Mouse (Mus musculus) lung, postnatal 25 days (tissue): ENCODE data around the gene Gm44502.

Source experiments
- DNase-seq: peaks from one replicate; pipeline ENCODE4 v3.0.0; 2022; ENCODE audit warnings: low spot score

The Gm44502 gene

DNA sequence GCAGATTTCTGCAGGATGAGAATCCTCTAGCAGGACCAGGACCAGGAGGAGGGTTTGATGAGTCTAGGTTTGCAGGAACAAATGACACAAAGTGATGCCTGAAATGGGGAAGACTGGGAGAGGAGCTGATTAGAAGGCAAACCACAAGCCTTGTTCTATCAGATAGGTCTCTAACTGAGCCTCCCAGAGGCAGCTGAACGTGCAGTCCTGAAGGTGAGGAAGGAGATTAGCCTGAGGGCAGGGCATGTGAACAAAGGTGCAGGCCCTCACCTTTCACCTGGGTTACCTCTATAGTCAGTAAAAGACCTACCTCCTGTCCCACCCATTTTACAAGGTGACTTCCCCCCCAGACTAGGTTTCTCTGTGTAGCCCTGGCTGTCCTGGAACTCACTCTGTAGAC lies 29.8 kb downstream of the Gm44502 start:
- no peak for DNase-seq

DNA sequence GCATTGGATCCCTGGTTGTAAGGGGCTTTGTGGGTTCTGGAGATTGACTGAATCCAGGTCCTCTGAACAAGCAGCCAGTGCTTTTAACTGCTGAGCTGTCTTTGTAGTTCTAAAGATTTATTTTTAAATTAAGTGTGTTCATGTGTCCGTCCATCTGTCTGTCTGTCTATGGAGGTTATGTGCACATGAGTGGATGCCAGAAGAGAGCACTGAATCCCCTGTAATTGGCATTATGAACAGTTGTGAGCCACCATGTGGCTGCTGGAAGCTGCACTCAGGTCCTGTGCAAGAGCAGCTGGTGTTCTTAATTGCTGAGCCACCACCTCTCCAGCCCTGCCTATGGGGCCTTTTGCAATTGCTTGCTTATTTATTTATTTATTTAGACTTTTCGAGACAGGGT lies 31.4 kb downstream of the Gm44502 start:
- DNase-seq = no peak

DNA sequence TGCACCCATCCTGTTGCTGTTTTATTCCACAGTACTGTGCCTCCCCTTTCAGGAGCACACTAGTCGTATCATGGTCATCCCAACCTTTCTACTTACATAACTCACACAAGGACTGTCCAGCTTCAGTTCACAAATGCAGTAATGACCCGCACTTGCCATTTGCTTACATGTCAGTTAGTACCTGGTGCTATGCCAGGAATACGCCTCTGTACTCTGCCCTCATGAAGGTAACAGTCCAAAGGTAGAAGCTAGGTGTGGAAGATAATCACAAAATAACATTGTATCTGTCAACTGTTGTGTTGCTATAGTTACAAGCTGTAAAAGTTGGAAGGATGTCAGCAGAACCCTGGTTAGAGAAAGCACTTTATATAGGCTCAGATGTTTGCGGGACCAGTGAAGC lies 32.6 kb downstream of the Gm44502 start:
- DNase-seq = no peak

DNA sequence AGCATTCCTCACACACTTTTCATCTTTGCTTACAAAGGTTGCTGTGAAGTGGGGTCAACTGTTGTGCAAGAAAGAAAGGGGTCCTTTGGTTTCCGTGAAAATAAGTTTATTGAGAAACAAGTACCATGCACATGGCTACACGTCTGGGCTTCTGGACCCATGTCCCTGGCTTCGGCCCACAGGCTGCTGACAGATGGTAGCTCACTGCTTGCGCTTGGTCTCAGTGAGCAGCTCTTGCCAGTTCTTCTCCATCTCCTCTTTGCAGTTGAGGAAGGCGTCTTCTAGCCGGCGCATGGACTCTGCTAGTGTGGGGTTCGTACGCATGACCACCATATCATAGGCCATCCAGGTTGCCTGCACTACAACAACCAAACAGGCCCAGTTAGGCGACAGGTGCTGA lies 39.4 kb downstream of the Gm44502 start:
- no peak for DNase-seq

DNA sequence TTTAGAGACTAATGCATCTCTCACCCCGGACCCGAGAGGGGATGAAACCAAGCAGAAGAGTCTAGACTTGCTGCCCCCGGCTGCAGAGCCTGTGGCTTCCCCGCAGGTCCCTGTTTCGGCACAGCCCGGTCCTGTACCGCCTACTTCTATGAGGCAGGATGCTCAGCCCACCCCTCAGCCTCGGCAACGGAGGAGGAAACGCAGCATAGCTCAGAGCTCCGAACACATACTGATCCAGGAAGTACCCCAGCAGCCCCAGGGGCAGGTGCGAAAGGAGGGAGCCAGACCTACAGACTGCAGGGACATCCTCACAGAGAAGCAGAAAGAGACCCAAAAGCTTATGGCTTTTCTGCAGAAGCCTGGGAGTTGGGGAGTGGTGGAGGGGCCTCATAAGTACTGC lies 42.4 kb downstream of the Gm44502 start:
- DNase-seq = no peak

DNA sequence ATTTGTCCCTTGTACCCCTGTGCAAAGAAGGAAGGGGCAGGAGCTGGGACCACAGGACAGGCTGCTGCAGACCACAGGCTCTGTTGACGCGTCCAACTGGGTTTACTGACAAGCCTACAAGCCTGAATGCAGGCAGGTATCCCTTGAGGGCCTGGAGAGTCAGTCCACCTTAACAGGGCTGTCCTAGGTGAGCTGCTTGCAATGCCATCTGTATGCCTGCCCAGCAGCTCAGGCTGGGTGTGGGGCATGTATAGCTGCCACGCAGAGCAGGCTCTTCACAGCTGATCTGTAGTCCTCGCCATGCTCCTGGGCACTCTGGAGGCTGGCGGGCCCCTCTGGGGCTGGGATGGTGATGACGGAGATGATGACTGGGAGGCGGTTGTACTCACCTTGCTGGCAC lies 44.9 kb downstream of the Gm44502 start, which contains the start of gene Klhdc7b:
Klhdc7b (plus strand) TSS at position 301 of the 400 bp plus-strand sequence.
- no peak for DNase-seq

DNA sequence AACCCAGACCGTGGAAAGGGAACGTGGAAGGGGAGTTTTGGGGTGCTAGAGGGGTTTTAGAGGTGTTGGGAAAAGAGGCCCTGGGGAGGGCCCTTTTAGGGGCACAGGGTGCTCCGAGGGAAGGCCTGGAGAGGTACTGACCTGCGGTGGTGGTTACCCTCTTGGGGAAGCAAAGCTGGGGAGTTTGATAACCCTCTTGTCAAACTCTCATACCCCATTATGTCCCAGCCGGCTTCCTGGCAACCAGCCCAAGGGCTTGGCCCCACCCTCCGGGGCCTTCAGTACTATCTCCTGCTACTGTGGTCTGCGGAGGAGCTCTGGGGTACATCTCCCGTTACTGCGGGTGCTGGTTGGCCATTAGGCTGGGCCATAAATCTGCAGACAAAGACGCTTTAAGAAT lies 50.1 kb downstream of the Gm44502 start:
- DNase-seq = no peak

DNA sequence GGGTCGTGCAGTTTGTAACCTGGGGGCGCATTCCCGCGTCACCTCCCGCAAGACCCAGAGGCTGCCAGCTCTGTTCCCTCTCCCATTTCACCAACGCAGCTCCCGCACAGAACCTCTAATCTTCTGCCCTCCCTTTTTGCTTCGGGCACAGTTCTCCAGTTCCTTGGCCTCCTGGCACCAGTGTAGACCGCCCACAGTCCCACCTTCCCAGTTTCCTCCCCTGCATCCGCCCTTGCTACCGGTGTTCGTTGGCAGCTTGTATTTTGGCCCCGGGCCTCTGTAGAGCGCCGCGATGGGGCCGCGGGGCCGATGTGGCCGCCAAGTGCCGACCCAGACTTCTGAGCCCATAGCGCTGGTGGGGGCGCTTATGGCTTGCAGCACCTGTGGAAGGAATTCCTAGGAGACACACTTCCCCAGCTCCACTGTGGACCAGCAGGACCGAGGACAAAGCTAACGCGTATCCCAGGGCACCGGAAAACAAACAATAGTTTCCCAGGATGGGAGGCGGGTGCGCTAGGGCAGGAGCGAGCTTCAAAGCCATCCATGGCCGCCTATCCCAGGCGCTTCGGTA lies 50.6 kb downstream of the Gm44502 start, which contains the start of gene Odf3b:
Odf3b (minus strand) TSS at position 452 of the 571 bp plus-strand sequence.
- DNase-seq = peak; percentile 42

DNA sequence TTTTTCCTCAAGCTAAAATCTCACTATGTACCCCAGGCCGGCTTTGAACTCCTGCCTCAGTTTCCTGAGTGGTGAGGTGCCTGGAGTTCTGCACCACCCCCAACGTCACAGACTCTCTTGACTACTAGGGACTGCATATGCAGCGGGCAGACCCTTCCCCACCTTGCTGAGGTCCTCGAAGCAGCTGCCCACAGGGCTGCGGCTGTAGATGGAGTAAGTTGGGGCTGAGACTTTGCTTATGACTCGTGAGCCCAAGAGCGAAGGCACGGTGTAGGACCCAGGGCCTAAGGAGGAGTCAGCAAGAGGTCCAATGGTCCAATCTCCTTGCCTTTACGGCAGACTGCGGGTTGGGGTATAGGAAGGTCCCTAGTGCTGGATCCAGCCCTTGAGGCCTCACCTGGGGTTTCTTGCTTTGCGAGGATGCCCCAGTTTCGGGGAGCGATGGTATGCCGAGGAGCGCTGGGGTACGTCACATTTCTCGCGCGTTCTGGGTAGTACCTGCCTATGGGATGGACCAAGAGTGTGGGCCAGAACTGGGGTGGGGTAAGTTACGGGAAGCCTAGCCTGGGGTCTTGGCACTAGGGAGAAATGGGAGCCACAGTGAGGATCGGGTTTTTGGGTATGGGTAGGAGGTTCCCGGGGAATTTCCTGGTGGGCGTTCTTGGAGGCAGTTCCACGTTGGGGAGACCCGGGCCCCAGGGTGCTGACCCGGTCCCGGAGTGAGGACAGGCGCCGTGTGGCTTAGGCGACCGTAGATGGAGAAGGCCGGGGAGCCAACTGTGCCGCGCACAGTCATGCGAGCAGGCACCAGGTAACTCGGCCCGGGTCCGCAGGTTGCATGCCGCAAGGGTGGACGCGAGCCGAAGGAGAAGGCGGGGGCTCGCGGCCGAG lies 51.3 kb downstream of the Gm44502 start:
- no peak for DNase-seq

DNA sequence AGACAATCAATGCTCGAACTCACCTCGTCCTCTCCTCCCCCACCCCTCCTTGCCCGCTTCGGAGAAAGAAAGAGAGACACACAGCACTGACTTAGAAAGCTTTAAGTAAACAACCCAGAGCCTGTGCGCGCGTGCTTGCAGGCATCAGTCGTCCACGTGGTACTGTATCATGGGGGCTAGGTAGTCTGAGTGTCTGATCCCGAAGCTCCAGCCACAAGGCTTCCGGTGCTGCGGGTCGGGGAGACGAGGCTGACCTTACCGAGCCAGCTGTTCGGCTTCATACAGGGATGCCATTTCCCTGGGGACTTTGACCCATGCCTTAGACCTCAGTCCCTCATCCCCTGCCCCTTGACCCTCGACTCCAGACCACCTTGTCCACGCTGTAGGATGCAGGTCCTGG lies 52.1 kb downstream of the Gm44502 start:
- DNase-seq = no peak

DNA sequence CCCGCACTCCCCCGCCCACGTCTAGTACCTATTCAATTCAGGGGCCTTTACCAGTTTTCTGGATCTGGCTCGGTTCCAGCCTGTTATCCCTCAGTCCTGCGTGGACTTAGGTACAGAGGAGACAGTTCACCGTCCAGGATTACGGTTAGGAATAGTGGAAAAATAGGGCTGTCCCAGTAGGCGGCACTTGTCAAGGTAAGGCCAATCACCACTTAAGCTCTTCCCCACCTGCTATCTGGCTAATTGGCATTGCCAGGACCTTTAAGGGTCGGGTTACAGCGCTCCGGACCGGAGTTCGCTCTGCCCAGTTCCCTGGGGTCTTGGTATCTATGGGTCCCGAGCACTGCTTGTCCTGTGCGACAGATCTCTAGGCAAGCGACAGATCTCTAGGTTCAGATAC lies 52.5 kb downstream of the Gm44502 start, which contains the start of gene Tymp:
Tymp (minus strand) TSS at position 83 of the 400 bp plus-strand sequence.
- DNase-seq = no peak

DNA sequence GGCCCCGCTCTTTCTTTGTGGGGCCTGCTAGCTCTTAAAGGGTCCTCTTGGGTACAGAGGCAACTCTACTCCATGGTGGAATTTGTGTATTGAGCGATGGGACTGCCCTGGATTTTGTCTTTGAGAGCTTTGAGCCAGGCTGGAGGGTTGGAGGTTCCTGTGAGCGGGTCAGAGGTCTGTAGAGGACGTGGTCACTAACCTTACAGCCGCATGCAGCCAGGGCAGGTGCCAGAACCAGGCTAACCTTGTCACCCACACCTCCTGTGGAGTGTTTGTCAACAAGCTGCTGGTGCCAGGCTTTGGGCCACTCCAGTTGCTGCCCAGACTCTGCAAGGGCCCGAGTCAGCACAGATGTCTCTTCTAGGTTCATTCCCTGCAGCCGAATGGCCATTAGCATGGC lies 53.5 kb downstream of the Gm44502 start:
- no peak for DNase-seq

DNA sequence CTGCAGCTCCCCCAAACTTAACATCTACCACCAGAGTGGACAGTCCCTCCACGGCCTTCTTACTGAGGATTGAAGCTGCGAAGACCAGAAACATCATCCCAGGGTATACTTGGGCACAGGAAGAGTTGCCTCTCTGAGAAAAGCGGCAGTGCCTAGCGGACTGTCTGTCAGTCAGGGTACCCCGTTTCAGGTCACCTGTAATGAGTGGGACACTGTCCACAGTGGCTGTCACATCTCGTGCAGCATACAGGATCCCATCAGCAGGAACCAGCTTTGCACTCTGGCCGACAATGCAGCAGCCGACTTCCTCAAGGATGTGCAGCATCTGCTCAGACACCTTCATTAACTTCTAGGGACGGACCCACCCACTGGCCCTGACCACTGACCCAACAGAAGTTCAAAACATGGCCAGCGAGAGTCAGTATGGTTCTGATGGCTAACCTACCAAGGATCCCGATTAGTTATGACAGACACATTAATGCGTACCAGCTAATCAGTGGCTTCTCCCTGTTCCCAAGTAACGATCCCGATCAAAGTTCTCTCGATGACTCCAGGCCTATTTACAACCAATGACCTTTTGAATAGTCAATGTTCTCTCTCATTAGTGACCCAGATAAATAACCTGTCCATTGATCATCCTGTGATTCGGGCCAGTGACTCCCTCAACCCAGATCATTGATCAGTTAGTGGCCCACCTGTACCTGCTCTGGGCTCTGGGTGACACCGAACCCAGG lies 54.5 kb downstream of the Gm44502 start:
- no peak for DNase-seq

DNA sequence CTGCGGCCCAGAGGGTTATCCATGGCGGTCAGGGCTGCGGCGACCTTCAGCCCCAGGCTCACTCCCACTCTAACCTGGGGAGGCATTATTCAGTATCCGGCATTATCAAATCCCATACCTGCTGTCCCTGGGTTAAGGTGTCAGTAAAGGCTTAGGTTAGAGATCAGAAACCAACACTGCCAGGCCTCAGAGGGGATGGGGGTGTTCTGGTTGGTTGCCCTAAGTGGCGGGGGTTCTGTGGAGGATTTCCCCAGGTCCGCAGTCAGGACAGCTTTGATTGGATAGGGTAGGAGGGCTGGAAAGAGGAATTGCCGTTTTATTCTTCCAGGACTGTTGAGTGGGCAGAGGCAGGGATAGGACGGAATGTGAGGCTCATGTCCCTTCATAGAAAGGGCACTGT lies 55.2 kb downstream of the Gm44502 start:
- no peak for DNase-seq

DNA sequence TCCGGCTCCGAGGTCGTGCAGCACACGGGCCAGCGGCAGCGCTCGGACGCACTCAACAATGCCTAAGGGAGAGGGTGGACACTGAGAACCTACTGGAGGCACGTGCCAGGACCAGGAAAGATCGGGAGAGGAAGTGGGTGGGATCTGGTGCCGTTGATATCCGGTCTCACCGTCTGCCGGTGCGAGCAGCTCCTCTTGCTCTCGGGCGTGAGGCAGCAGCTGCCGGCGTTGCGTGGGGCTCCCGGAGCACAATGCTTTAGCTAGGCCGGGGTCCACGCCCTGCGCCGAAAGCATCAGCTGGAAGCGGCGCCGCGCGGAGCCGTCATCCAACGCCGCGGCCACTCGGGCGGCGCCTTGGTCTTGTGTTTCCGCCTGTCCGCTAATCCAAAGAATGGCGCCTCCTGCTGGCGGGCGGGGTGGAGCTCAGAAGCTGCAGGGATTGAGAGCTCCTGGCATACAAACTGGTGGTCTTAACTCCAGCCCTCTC lies 55.7 kb downstream of the Gm44502 start, which contains the start of gene Sco2:
Sco2 (minus strand) TSS at position 85 of the 487 bp plus-strand sequence.
- DNase-seq = peak; percentile 92

DNA sequence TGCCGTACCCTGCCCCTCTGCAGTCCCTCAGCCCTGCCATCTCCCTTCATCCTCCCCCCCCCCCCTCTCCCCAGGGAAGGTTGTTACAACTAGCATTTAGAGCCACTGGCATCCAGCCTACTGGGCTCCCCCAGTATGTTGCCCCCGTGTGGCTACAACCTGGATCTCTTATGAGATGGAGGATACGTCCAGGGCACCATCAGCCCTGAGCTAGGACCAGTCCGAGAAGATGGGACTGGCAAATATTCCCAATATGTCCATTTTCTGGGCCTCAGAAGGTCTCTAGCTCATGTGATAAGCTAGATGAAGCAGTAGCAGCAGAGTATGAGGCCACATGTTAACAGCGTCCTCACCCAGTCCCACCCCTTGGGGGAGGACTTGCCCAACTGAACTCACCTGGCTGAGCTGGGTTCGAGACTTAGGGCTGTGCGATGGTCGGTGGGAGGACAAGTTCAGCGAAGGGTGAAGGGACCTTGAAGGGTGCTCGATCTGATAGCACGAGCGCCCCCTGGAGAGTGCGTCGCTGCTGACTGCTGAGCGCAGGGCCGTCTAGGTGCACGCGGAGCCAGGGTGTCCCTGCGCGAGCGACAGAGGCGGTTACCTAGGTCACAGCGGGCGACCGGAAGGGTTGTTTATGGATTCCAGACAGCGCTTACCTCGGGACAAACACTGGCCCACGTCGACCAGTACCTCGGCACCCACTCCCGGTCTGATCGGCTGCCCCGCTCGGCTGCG lies 56.3 kb downstream of the Gm44502 start:
- DNase-seq = peak; percentile 88

DNA sequence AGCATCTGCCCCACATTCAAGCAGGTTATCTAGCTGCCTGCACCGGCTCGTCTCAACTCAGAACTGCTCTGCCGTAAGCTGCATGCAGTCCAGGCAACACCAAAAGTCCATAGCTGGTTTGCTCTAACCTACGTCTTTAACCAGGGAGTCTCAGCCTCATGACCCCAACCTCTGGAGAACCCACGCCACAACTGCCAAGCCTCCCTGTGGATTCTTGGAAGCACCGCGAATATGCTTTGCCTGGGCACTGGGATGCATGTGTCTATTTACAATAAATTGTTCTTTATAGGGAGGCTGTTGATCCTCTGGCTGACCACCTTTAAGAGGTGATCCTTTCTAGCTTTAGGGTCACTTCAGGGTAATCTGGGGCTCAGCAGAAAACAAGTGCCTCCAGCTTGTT lies 57.0 kb downstream of the Gm44502 start:
- no peak for DNase-seq

DNA sequence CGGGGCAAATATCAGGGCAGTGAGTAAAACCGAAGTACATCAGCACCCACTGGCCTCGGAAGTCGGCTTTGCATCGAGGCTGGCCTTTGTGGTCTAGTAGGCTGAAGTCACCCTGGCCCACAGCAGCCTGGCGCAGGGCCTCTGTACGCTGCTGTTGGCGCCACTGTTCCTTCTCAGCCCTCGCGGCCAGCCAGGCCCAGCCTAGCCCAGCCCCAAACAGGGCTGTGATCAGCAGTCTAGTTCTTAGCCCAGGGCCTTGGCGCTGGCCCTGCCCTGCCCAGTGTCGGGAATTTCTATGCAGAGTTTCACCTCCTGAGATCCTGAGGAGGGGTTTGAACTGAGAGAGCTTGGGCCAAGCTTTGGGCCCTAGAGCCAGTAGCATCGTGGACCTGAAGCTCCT lies 57.4 kb downstream of the Gm44502 start:
- DNase-seq = no peak
